Mouse (Mus musculus): ENCODE data around the gene Fads3. TPM values are rescaled to one million over a fixed set of nuclear protein-coding genes. Genes with fewer than 3 reads are reported as not detected.

Fads3 gene
- polyA plus RNA-seq, 1 experiment from 2014 or later, result 79.6 TPM

GRCm38 (mm10) chr19:10096371-10096876 is 55.1 kb downstream of the Fads3 start:
- TF ChIP-seq CTCF (IDR thresholded peaks at IDR 0.05) (no peak), EP300 (IDR thresholded peaks at IDR 0.05) (no peak)
- Histone ChIP-seq H3K4me1 (ENCODE audit: insufficient read depth, low read depth, low read length) (peaks cover 4% of the 10 kb centered on the region; the same call in 1 of the 2 replicates), H3K27me3 (replicated peaks; ENCODE audit: insufficient read depth, low read length) (no peaks in the 10 kb centered on the region), H3K4me2 (replicated peaks; ENCODE audit: low read depth, low read length) (no peak overlapping the region), H3K9ac (replicated peaks; ENCODE audit: low read depth) (no peak overlapping the region), H3K4me3 (ENCODE audit: low read depth, low read length) (no peak overlapping the region), H3K9me3 (ENCODE audit: low read length) (no peaks in the 10 kb centered on the region), H3K27ac (ENCODE audit: low read length) (no peak overlapping the region), H3K36me3 (ENCODE audit: insufficient read depth, low read length) (no peaks in the 10 kb centered on the region)
- DNase-seq (ENCODE audit: low spot score) (no peak), ATAC-seq (no peak)
- 88% methylated on average over 2 of the region's 2 CpGs for WGBS

DNA sequence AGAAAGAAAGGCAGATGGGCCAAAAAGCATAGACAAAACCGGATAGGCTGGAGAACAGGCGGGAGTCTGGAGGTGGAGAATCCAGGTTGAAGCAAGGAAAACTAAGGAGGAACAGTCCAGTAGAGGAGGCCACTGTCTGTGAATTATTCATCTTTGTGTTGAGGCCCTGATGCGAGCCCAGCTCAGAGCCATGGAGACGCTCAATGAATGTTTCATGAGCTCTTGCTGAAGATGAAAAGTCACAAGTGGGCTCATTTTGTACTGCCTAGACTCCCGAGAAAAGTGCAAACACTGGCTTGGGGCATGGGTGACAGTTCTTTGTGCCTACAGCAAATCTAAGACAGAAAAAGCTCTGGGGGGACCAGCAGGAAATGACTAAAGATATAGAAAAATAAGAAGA is 56.5 kb downstream of the Fads3 start:
- H3K4me2 ChIP-seq (replicated peaks; ENCODE audit: low read depth, low read length), result no peak overlapping the region
- no peak for TF ChIP-seq EP300 (IDR thresholded peaks at IDR 0.05)
- TF ChIP-seq CTCF (IDR thresholded peaks at IDR 0.05), result no peak
- ATAC-seq (no peak), DNase-seq (ENCODE audit: low spot score) (no peak)
- 80% methylated on average over 5 of the region's 5 CpGs for WGBS
- H3K4me3 ChIP-seq (ENCODE audit: low read depth, low read length), result no peak overlapping the region
- no peaks in the 10 kb centered on the region for H3K27me3 ChIP-seq (replicated peaks; ENCODE audit: insufficient read depth, low read length)
- no peak overlapping the region for H3K27ac ChIP-seq (ENCODE audit: low read length)
- peaks cover 4% of the 10 kb centered on the region; the same call in 1 of the 2 replicates for H3K4me1 ChIP-seq (ENCODE audit: insufficient read depth, low read depth, low read length)
- no peaks in the 10 kb centered on the region for H3K36me3 ChIP-seq (ENCODE audit: insufficient read depth, low read length)
- H3K9me3 ChIP-seq (ENCODE audit: low read length), result no peaks in the 10 kb centered on the region
- no peak overlapping the region for H3K9ac ChIP-seq (replicated peaks; ENCODE audit: low read depth)

GRCm38 (mm10) chr19:10100631-10101071 is 59.3 kb downstream of the Fads3 start:
- Histone ChIP-seq H3K9ac (replicated peaks; ENCODE audit: low read depth) (peak overlapping the region; percentile 37; the same call in 1 of the 2 replicates), H3K9me3 (ENCODE audit: low read length) (no peaks in the 10 kb centered on the region), H3K4me1 (ENCODE audit: insufficient read depth, low read depth, low read length) (no peaks in the 10 kb centered on the region), H3K27ac (ENCODE audit: low read length) (peak overlapping the region; percentile 66), H3K4me2 (replicated peaks; ENCODE audit: low read depth, low read length) (peak overlapping the region; percentile 88), H3K27me3 (replicated peaks; ENCODE audit: insufficient read depth, low read length) (no peaks in the 10 kb centered on the region), H3K4me3 (ENCODE audit: low read depth, low read length) (peak overlapping the region; percentile 59), H3K36me3 (ENCODE audit: insufficient read depth, low read length) (no peaks in the 10 kb centered on the region)
- ATAC-seq, result peak; percentile 86
- no peak for TF ChIP-seq EP300 (IDR thresholded peaks at IDR 0.05)
- peak; percentile 82 for TF ChIP-seq CTCF (IDR thresholded peaks at IDR 0.05)
- under 1% methylated on average over 21 of the region's 21 CpGs for WGBS
- DNase-seq (ENCODE audit: low spot score), result peak; percentile 92

DNA sequence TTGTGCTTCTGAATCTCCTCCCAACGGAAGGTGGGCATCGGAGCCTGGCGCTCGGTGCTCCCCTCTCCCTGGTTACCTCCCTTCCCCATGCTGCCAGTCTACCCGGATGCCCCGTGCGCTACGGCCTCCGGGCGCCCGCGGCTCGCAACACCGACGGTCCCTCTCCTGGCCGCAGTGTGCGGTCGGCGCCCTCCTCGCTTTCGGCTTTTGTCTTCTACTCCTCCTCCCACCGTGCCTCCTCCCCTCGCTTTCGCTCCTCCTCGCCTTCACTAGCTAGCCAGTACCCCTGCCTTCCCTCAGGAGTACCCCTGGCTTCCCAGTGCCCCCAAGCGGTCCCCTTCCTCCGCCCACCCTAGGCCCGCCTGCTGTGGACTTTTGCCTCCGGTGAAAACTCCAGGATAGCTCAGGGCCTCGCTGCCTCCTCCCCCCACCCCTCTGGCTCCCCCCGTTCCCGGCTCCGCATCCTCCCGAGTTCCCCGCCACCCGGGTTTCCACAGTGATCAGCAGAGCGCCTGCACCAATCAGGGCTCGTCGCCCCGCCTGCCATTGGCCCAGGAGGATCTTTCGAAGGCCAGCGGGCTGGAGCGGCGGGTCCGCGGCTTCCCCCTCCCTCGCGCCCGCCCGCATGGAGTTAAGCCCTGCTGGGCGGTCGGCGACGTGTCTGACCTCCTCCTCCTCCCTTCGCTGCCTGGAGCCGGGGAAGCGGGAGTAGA is 60.1 kb downstream of the Fads3 start, which contains the start of gene Fads2:
Gene Fads2, minus strand, starts transcription at position 406 of the 713 bp plus-strand sequence.
- no peaks in the 10 kb centered on the region for H3K4me1 ChIP-seq (ENCODE audit: insufficient read depth, low read depth, low read length)
- H3K36me3 ChIP-seq (ENCODE audit: insufficient read depth, low read length), result no peaks in the 10 kb centered on the region
- H3K27me3 ChIP-seq (replicated peaks; ENCODE audit: insufficient read depth, low read length), result no peaks in the 10 kb centered on the region
- peak within 1 kb of the TSS; percentile 37 for H3K9ac ChIP-seq (replicated peaks; ENCODE audit: low read depth)
- TF ChIP-seq EP300 (IDR thresholded peaks at IDR 0.05) (no peak), CTCF (IDR thresholded peaks at IDR 0.05) (peak; percentile 57)
- peak; percentile 89 for DNase-seq (ENCODE audit: low spot score)
- WGBS, result under 1% methylated on average over 47 of the region's 57 CpGs
- peak within 1 kb of the TSS; percentile 66 for H3K27ac ChIP-seq (ENCODE audit: low read length)
- H3K4me3 ChIP-seq (ENCODE audit: low read depth, low read length), result peak within 1 kb of the TSS; percentile 59
- ATAC-seq, result peak; percentile 88
- H3K4me2 ChIP-seq (replicated peaks; ENCODE audit: low read depth, low read length), result peak within 1 kb of the TSS; percentile 88
- no peaks in the 10 kb centered on the region for H3K9me3 ChIP-seq (ENCODE audit: low read length)

DNA sequence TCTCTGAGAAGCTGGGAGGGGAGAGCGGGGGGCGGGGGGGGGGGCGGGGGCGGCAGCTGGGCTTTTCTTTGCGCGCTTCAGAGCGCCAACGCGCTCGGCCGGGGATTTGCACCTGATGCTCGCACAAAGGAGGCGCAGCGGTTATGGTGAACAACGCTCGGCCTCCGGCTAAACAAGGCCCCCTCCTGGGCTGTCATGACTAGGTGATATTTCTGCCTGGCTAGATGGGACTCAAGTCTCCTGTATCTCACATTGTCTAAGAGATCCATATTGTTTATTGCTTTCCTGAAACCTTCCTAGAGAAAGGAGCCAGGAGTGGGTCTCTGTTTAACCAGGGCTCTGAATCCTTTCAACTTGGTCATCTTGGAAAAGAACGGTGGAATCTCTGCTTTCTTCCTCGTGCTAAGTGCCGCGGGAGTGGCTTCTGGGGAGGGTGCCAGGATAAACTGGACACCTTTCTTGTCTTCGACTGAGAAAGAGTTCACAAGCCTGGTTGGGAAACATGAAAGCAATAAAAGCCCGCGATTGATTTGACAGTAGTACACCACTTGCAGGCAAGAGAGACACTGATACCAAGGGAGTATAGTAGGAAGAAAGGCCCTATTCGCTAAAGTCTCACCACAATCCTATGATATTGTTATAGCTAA is 60.8 kb downstream of the Fads3 start:
- DNase-seq (ENCODE audit: low spot score), result no peak
- WGBS, result 10% methylated on average over 14 of the region's 25 CpGs
- peak overlapping the region; percentile 88 for H3K4me2 ChIP-seq (replicated peaks; ENCODE audit: low read depth, low read length)
- H3K9ac ChIP-seq (replicated peaks; ENCODE audit: low read depth), result no peak overlapping the region
- H3K9me3 ChIP-seq (ENCODE audit: low read length), result no peaks in the 10 kb centered on the region
- no peak overlapping the region for H3K27ac ChIP-seq (ENCODE audit: low read length)
- H3K4me1 ChIP-seq (ENCODE audit: insufficient read depth, low read depth, low read length), result no peaks in the 10 kb centered on the region
- TF ChIP-seq CTCF (IDR thresholded peaks at IDR 0.05) (peak; percentile 31; the same call in 1 of the 2 replicates), EP300 (IDR thresholded peaks at IDR 0.05) (no peak)
- ATAC-seq, result peak; percentile 7
- peak overlapping the region; percentile 59 for H3K4me3 ChIP-seq (ENCODE audit: low read depth, low read length)
- no peaks in the 10 kb centered on the region for H3K27me3 ChIP-seq (replicated peaks; ENCODE audit: insufficient read depth, low read length)
- H3K36me3 ChIP-seq (ENCODE audit: insufficient read depth, low read length), result no peaks in the 10 kb centered on the region

DNA sequence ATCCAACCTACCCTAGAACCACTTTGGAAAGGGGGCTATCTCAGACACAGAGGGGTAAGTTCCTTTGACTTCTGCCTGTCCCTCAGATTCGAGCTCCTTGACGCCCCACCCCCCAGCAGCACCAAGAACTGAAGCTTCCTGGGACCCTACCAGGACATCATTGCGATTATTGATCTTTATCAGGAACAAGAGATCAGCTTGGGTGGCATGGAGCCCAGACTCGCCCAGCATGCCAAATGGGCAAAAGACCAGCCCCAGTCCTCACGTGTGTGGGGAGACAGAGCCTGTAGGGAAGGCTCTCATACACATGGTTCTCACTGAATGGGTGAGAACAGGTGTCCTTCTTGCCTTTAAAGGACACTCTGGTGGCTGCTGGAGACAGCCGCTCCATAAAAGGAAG is 62.9 kb downstream of the Fads3 start:
- no peak overlapping the region for H3K4me3 ChIP-seq (ENCODE audit: low read depth, low read length)
- DNase-seq (ENCODE audit: low spot score) (no peak), ATAC-seq (no peak)
- H3K27me3 ChIP-seq (replicated peaks; ENCODE audit: insufficient read depth, low read length), result no peaks in the 10 kb centered on the region
- no peaks in the 10 kb centered on the region for H3K9me3 ChIP-seq (ENCODE audit: low read length)
- no peaks in the 10 kb centered on the region for H3K36me3 ChIP-seq (ENCODE audit: insufficient read depth, low read length)
- WGBS, result 74% methylated on average over 6 of the region's 6 CpGs
- no peak overlapping the region for H3K4me2 ChIP-seq (replicated peaks; ENCODE audit: low read depth, low read length)
- TF ChIP-seq CTCF (IDR thresholded peaks at IDR 0.05) (no peak), EP300 (IDR thresholded peaks at IDR 0.05) (no peak)
- no peaks in the 10 kb centered on the region for H3K4me1 ChIP-seq (ENCODE audit: insufficient read depth, low read depth, low read length)
- H3K27ac ChIP-seq (ENCODE audit: low read length), result no peak overlapping the region
- no peak overlapping the region for H3K9ac ChIP-seq (replicated peaks; ENCODE audit: low read depth)

Measured in lung, postnatal 0 days (tissue).